Mouse (Mus musculus): ENCODE measurements around the gene Shank2. TPM values are rescaled to one million over a fixed set of nuclear protein-coding genes. Genes with fewer than 3 reads are reported as not detected.

Gene Shank2
- polyA plus RNA-seq, 1 experiment from 2014 or later, result 0.76 TPM

DNA sequence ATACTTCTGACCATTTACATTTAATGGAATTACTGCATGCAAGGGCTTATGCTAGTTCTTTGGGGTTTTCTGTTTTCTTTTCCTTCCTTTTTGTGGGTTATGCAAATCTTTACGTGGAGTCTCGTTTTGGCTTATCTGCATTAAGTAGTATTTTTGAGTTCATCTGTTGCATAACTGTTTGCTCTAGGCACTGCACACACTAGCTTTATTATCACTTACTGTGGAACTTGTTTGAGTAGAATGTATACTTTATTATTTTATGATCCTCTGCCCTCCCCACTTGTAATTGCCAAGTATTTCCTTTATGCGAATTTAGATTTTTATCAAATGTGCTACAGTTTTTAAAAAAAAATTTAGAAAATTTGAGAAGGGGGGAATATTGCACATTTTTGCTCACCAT is 2.7 kb upstream of the Shank2 start:
- DNase-seq (ENCODE audit: low spot score), result no peak

DNA sequence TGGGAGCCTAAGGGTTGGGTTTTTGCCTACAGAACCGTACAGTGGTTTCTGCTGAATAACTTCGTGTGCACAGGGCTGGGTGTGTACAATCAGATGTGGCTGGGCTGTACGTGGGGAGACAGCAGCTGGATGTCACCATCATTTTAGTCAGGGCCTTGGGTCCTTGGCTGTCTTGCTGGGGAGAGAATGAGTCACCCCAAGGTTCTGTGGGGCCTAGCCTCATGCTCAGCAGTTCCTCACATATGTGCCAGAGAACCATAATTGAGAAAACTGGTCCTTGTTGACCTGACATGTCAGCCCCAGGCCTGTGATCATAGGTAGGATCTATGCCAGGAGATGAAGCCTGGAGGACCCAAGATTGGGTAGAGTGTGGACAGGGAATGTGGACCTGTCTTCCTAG is 1.7 kb downstream of the Shank2 start:
- Histone ChIP-seq H3K4me3 (ENCODE audit: low read depth, low read length) (no peak overlapping the region), H3K4me1 (ENCODE audit: insufficient read depth, low read depth, low read length) (no peaks in the 10 kb centered on the region), H3K36me3 (ENCODE audit: insufficient read depth, low read length) (no peaks in the 10 kb centered on the region), H3K4me2 (replicated peaks; ENCODE audit: low read depth, low read length) (no peak overlapping the region), H3K9ac (replicated peaks; ENCODE audit: low read depth) (no peak overlapping the region), H3K9me3 (ENCODE audit: low read length) (no peaks in the 10 kb centered on the region), H3K27ac (ENCODE audit: low read length) (no peak overlapping the region), H3K27me3 (replicated peaks; ENCODE audit: insufficient read depth, low read length) (no peaks in the 10 kb centered on the region)
- 75% methylated on average over 3 of the region's 3 CpGs for WGBS
- TF ChIP-seq CTCF (IDR thresholded peaks at IDR 0.05) (no peak), EP300 (IDR thresholded peaks at IDR 0.05) (no peak)
- DNase-seq (ENCODE audit: low spot score), result no peak
- ATAC-seq, result no peak

More for the DNA sequence above, 2.7 kb upstream of the Shank2 start:
- H3K36me3 ChIP-seq (ENCODE audit: insufficient read depth, low read length), result no peaks in the 10 kb centered on the region
- no peak for TF ChIP-seq EP300 (IDR thresholded peaks at IDR 0.05)
- no peak for TF ChIP-seq CTCF (IDR thresholded peaks at IDR 0.05)
- no peak overlapping the region for H3K9ac ChIP-seq (replicated peaks; ENCODE audit: low read depth)
- no peaks in the 10 kb centered on the region for H3K9me3 ChIP-seq (ENCODE audit: low read length)
- no peak for ATAC-seq
- H3K27me3 ChIP-seq (replicated peaks; ENCODE audit: insufficient read depth, low read length), result no peaks in the 10 kb centered on the region
- 44% methylated on average over 3 of the region's 3 CpGs for WGBS
- H3K4me3 ChIP-seq (ENCODE audit: low read depth, low read length), result no peak overlapping the region
- no peaks in the 10 kb centered on the region for H3K4me1 ChIP-seq (ENCODE audit: insufficient read depth, low read depth, low read length)
- no peak overlapping the region for H3K4me2 ChIP-seq (replicated peaks; ENCODE audit: low read depth, low read length)
- H3K27ac ChIP-seq (ENCODE audit: low read length), result no peak overlapping the region

- Histone ChIP-seq H3K9ac (replicated peaks; ENCODE audit: low read depth) (no peak overlapping the region), H3K27me3 (replicated peaks; ENCODE audit: insufficient read depth, low read length) (no peaks in the 10 kb centered on the region), H3K4me2 (replicated peaks; ENCODE audit: low read depth, low read length) (no peak overlapping the region), H3K4me1 (ENCODE audit: insufficient read depth, low read depth, low read length) (no peaks in the 10 kb centered on the region), H3K36me3 (ENCODE audit: insufficient read depth, low read length) (no peaks in the 10 kb centered on the region), H3K4me3 (ENCODE audit: low read depth, low read length) (no peak overlapping the region), H3K27ac (ENCODE audit: low read length) (no peak overlapping the region), H3K9me3 (ENCODE audit: low read length) (no peaks in the 10 kb centered on the region)
- ATAC-seq (no peak), DNase-seq (ENCODE audit: low spot score) (no peak)
- 76% methylated on average over 4 of the region's 4 CpGs for WGBS
- TF ChIP-seq EP300 (IDR thresholded peaks at IDR 0.05), result no peak
Measured at GRCm38 (mm10) chr7:144008079-144008478, 6.4 kb downstream of the Shank2 start.

DNA sequence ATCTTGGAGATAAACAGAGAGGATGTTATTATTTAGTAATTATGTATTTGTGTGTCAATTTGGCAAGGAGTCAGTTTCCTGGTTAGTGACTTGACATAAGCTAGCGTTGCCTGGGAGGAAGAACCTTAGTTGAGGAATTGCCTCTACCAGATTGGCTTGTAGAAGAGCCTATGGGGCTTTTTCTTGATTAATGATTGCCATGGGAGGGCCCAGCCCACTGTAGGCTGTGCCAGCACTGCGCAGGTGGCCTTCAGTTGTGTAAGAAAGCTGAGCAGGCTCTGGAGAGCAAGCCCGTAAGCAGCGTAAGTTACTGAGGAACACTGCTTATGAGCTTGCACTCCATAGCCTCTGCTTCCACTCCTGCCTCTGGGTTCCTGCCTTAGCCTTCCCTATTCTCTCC is 7.3 kb downstream of the Shank2 start:
- Histone ChIP-seq H3K36me3 (ENCODE audit: insufficient read depth, low read length) (no peaks in the 10 kb centered on the region), H3K9ac (replicated peaks; ENCODE audit: low read depth) (no peak overlapping the region), H3K4me1 (ENCODE audit: insufficient read depth, low read depth, low read length) (no peaks in the 10 kb centered on the region), H3K4me2 (replicated peaks; ENCODE audit: low read depth, low read length) (no peak overlapping the region), H3K9me3 (ENCODE audit: low read length) (no peaks in the 10 kb centered on the region), H3K27ac (ENCODE audit: low read length) (peak overlapping the region; percentile 57), H3K27me3 (replicated peaks; ENCODE audit: insufficient read depth, low read length) (no peaks in the 10 kb centered on the region), H3K4me3 (ENCODE audit: low read depth, low read length) (no peak overlapping the region)
- DNase-seq (ENCODE audit: low spot score) (peak; percentile 66), ATAC-seq (peak; percentile 91)
- WGBS, result 43% methylated on average over 4 of the region's 4 CpGs
- TF ChIP-seq EP300 (IDR thresholded peaks at IDR 0.05) (no peak), CTCF (IDR thresholded peaks at IDR 0.05) (no peak)

DNA sequence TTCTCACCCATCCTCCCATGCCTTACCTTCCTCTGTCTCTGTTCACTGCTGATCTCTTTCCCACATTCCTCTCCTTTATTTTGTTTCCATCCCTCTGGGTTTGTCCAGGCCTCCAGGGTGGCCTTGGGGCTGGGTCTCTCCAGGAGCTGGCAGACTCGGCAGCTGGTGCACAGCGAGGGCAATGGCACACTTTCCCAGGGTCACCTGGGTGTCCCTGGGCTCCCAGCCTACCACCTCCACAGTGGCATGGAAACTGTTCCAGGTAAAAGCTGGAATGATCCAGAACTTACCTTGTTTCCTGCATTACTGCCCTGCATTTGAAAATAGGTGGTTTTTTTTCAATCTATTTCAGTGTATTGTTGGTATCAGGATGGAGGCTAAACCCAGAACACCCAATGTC is 12.8 kb downstream of the Shank2 start:
- 57% methylated on average over 2 of the region's 2 CpGs for WGBS
- ATAC-seq, result no peak
- Histone ChIP-seq H3K4me1 (ENCODE audit: insufficient read depth, low read depth, low read length) (no peaks in the 10 kb centered on the region), H3K4me2 (replicated peaks; ENCODE audit: low read depth, low read length) (no peak overlapping the region), H3K36me3 (ENCODE audit: insufficient read depth, low read length) (no peaks in the 10 kb centered on the region), H3K9me3 (ENCODE audit: low read length) (no peaks in the 10 kb centered on the region), H3K4me3 (ENCODE audit: low read depth, low read length) (no peak overlapping the region), H3K27me3 (replicated peaks; ENCODE audit: insufficient read depth, low read length) (no peaks in the 10 kb centered on the region), H3K27ac (ENCODE audit: low read length) (no peak overlapping the region), H3K9ac (replicated peaks; ENCODE audit: low read depth) (no peak overlapping the region)
- DNase-seq (ENCODE audit: low spot score), result no peak
- TF ChIP-seq EP300 (IDR thresholded peaks at IDR 0.05) (no peak), CTCF (IDR thresholded peaks at IDR 0.05) (no peak)

DNA sequence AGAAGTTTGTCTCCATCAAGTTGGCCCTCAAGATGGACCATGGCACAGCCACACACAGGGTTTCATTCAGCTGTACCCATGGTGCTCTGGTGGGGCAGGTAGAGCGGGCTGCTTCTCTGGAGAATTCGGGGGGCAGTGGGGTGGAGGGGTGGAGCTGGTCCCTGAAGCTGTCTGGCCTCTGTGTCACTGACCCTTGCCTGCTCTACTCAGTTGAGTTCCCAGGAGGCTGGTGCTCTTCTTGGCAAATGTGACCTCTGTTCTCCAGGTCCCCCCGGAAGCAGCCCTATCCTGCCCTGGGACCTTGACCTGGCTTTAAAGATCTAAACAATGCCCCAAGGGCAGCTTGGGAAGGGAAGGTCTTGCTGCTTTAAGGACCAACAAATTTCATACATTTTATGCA is 20.1 kb downstream of the Shank2 start:
- Histone ChIP-seq H3K36me3 (ENCODE audit: insufficient read depth, low read length) (no peaks in the 10 kb centered on the region), H3K27me3 (replicated peaks; ENCODE audit: insufficient read depth, low read length) (no peaks in the 10 kb centered on the region), H3K9ac (replicated peaks; ENCODE audit: low read depth) (no peak overlapping the region), H3K4me1 (ENCODE audit: insufficient read depth, low read depth, low read length) (no peaks in the 10 kb centered on the region), H3K4me2 (replicated peaks; ENCODE audit: low read depth, low read length) (no peak overlapping the region), H3K9me3 (ENCODE audit: low read length) (no peaks in the 10 kb centered on the region), H3K4me3 (ENCODE audit: low read depth, low read length) (no peak overlapping the region), H3K27ac (ENCODE audit: low read length) (no peak overlapping the region)
- DNase-seq (ENCODE audit: low spot score), result no peak
- ATAC-seq, result no peak
- 84% methylated on average over 3 of the region's 3 CpGs for WGBS
- no peak for TF ChIP-seq EP300 (IDR thresholded peaks at IDR 0.05)
- TF ChIP-seq CTCF (IDR thresholded peaks at IDR 0.05), result no peak

GRCm38 (mm10) chr7:144022682-144023081 is 21.0 kb downstream of the Shank2 start:
- Histone ChIP-seq H3K4me2 (replicated peaks; ENCODE audit: low read depth, low read length) (no peak overlapping the region), H3K27me3 (replicated peaks; ENCODE audit: insufficient read depth, low read length) (no peaks in the 10 kb centered on the region), H3K36me3 (ENCODE audit: insufficient read depth, low read length) (no peaks in the 10 kb centered on the region), H3K9ac (replicated peaks; ENCODE audit: low read depth) (no peak overlapping the region), H3K9me3 (ENCODE audit: low read length) (no peaks in the 10 kb centered on the region), H3K4me3 (ENCODE audit: low read depth, low read length) (no peak overlapping the region), H3K27ac (ENCODE audit: low read length) (no peak overlapping the region), H3K4me1 (ENCODE audit: insufficient read depth, low read depth, low read length) (no peaks in the 10 kb centered on the region)
- no peak for DNase-seq (ENCODE audit: low spot score)
- TF ChIP-seq EP300 (IDR thresholded peaks at IDR 0.05) (no peak), CTCF (IDR thresholded peaks at IDR 0.05) (no peak)
- 17% methylated on average over 5 of the region's 5 CpGs for WGBS
- ATAC-seq, result no peak

Measured in lung, postnatal 0 days (tissue).